Mouse (Mus musculus): ENCODE measurements around the gene Crocc2. TPM values are rescaled to one million over a fixed set of nuclear protein-coding genes. Genes with fewer than 3 reads are reported as not detected.

The Crocc2 gene
- 0.15 and 0.19 TPM in 2 replicates for polyA plus RNA-seq (2016; fragmentation: Nextera tagmentation; extraction: Ambion mirVana)

GRCm38 (mm10) chr1:93168295-93168775 is at the start of gene Crocc2:
TSS of gene Crocc2 (plus strand) at chr1:93168725.
- Histone ChIP-seq H3K36me3 (no peaks in the 10 kb centered on the region), H3K27me3 (replicated peaks) (no peaks in the 10 kb centered on the region), H3K4me2 (replicated peaks) (no peak within 1 kb of the TSS), H3K9me3 (no peaks in the 10 kb centered on the region), H3K4me1 (no peaks in the 10 kb centered on the region), H3K4me3 (no peak within 1 kb of the TSS), H3K27ac (no peak within 1 kb of the TSS), H3K9ac (no peak within 1 kb of the TSS)
- 50% methylated on average over 10 of the region's 10 CpGs for WGBS
- ATAC-seq (ENCODE audit: low FRiP score, low read depth), result no peak

- 37% methylated on average over 4 of the region's 4 CpGs for WGBS
- Histone ChIP-seq H3K4me2 (replicated peaks) (no peak overlapping the region), H3K27me3 (replicated peaks) (no peaks in the 10 kb centered on the region), H3K27ac (no peak overlapping the region), H3K4me3 (no peak overlapping the region), H3K4me1 (peaks cover 3% of the 10 kb centered on the region), H3K9me3 (no peaks in the 10 kb centered on the region), H3K36me3 (no peaks in the 10 kb centered on the region), H3K9ac (no peak overlapping the region)
- ATAC-seq (ENCODE audit: low FRiP score, low read depth), result no peak
Measured at GRCm38 (mm10) chr1:93118816-93119215, 49.7 kb upstream of the Crocc2 start.

GRCm38 (mm10) chr1:93123179-93123854 is 45.2 kb upstream of the Crocc2 start:
- no peak overlapping the region for H3K4me3 ChIP-seq
- H3K9me3 ChIP-seq, result no peaks in the 10 kb centered on the region

GRCm38 (mm10) chr1:93124066-93124465 is 44.5 kb upstream of the Crocc2 start:
- no peak overlapping the region for H3K27ac ChIP-seq
- no peak for ATAC-seq (ENCODE audit: low FRiP score, low read depth)
- 80% methylated on average over 8 of the region's 8 CpGs for WGBS

More at GRCm38 (mm10) chr1:93123179-93123854, 45.2 kb upstream of the Crocc2 start:
- Histone ChIP-seq H3K36me3 (no peaks in the 10 kb centered on the region), H3K9ac (no peak overlapping the region), H3K27me3 (replicated peaks) (no peaks in the 10 kb centered on the region), H3K27ac (no peak overlapping the region), H3K4me2 (replicated peaks) (no peak overlapping the region), H3K4me1 (no peaks in the 10 kb centered on the region)
- no peak for ATAC-seq (ENCODE audit: low FRiP score, low read depth)
- WGBS, result 82% methylated on average over 11 of the region's 11 CpGs

GRCm38 (mm10) chr1:93125256-93125655 is 43.3 kb upstream of the Crocc2 start:
- H3K27ac ChIP-seq, result no peak overlapping the region
- no peak overlapping the region for H3K4me2 ChIP-seq (replicated peaks)
- no peak for ATAC-seq (ENCODE audit: low FRiP score, low read depth)
- H3K36me3 ChIP-seq, result no peaks in the 10 kb centered on the region
- no peak overlapping the region for H3K4me3 ChIP-seq
- H3K4me1 ChIP-seq, result no peaks in the 10 kb centered on the region; the same call in 1 of the 2 replicates
- no peaks in the 10 kb centered on the region for H3K9me3 ChIP-seq
- H3K9ac ChIP-seq, result no peak overlapping the region
- WGBS, result 68% methylated on average over 5 of the region's 5 CpGs
- H3K27me3 ChIP-seq (replicated peaks), result no peaks in the 10 kb centered on the region

More at GRCm38 (mm10) chr1:93124066-93124465, 44.5 kb upstream of the Crocc2 start:
- Histone ChIP-seq H3K9me3 (no peaks in the 10 kb centered on the region), H3K4me1 (no peaks in the 10 kb centered on the region; the same call in 1 of the 2 replicates), H3K9ac (no peak overlapping the region), H3K4me2 (replicated peaks) (no peak overlapping the region), H3K27me3 (replicated peaks) (no peaks in the 10 kb centered on the region), H3K4me3 (no peak overlapping the region), H3K36me3 (no peaks in the 10 kb centered on the region)

- ATAC-seq (ENCODE audit: low FRiP score, low read depth), result no peak
- no peaks in the 10 kb centered on the region for H3K36me3 ChIP-seq
- 81% methylated on average over 8 of the region's 8 CpGs for WGBS
Measured at GRCm38 (mm10) chr1:93128209-93128608, 40.3 kb upstream of the Crocc2 start.

GRCm38 (mm10) chr1:93128710-93129349 is 39.7 kb upstream of the Crocc2 start:
- Histone ChIP-seq H3K9me3 (no peaks in the 10 kb centered on the region), H3K4me3 (no peak overlapping the region), H3K27me3 (replicated peaks) (no peaks in the 10 kb centered on the region), H3K4me1 (no peaks in the 10 kb centered on the region; the same call in 1 of the 2 replicates), H3K9ac (no peak overlapping the region), H3K36me3 (no peaks in the 10 kb centered on the region), H3K27ac (no peak overlapping the region), H3K4me2 (replicated peaks) (no peak overlapping the region)
- WGBS, result 29% methylated on average over 6 of the region's 6 CpGs
- no peak for ATAC-seq (ENCODE audit: low FRiP score, low read depth)

More at GRCm38 (mm10) chr1:93128209-93128608, 40.3 kb upstream of the Crocc2 start:
- no peaks in the 10 kb centered on the region for H3K9me3 ChIP-seq
- no peak overlapping the region for H3K4me3 ChIP-seq
- no peaks in the 10 kb centered on the region; the same call in 1 of the 2 replicates for H3K4me1 ChIP-seq
- no peak overlapping the region for H3K9ac ChIP-seq
- no peak overlapping the region for H3K4me2 ChIP-seq (replicated peaks)
- no peaks in the 10 kb centered on the region for H3K27me3 ChIP-seq (replicated peaks)
- no peak overlapping the region for H3K27ac ChIP-seq

GRCm38 (mm10) chr1:93130242-93130983 is 38.1 kb upstream of the Crocc2 start:
- Histone ChIP-seq H3K4me2 (replicated peaks) (no peak overlapping the region), H3K27ac (no peak overlapping the region), H3K4me3 (no peak overlapping the region), H3K36me3 (no peaks in the 10 kb centered on the region), H3K4me1 (no peaks in the 10 kb centered on the region; the same call in 1 of the 2 replicates), H3K9ac (no peak overlapping the region), H3K27me3 (replicated peaks) (no peaks in the 10 kb centered on the region), H3K9me3 (no peaks in the 10 kb centered on the region)
- WGBS, result 71% methylated on average over 10 of the region's 10 CpGs
- ATAC-seq (ENCODE audit: low FRiP score, low read depth), result no peak

- Histone ChIP-seq H3K27ac (no peak overlapping the region), H3K27me3 (replicated peaks) (no peaks in the 10 kb centered on the region), H3K36me3 (no peaks in the 10 kb centered on the region), H3K4me3 (no peak overlapping the region), H3K9me3 (no peaks in the 10 kb centered on the region), H3K4me1 (no peaks in the 10 kb centered on the region; the same call in 1 of the 2 replicates), H3K4me2 (replicated peaks) (no peak overlapping the region), H3K9ac (no peak overlapping the region)
- ATAC-seq (ENCODE audit: low FRiP score, low read depth), result no peak
- 76% methylated on average over 8 of the region's 8 CpGs for WGBS
Measured at GRCm38 (mm10) chr1:93132676-93133075, 35.8 kb upstream of the Crocc2 start.

GRCm38 (mm10) chr1:93135036-93135526 is 33.4 kb upstream of the Crocc2 start, which contains the start of gene Agxt:
TSS of gene Agxt (plus strand) at chr1:93135240.
- no peak within 1 kb of the TSS for H3K4me2 ChIP-seq (replicated peaks)
- H3K4me3 ChIP-seq, result no peak within 1 kb of the TSS
- no peak within 1 kb of the TSS for H3K9ac ChIP-seq
- no peaks in the 10 kb centered on the region for H3K27me3 ChIP-seq (replicated peaks)
- no peaks in the 10 kb centered on the region for H3K36me3 ChIP-seq
- no peak for ATAC-seq (ENCODE audit: low FRiP score, low read depth)
- H3K27ac ChIP-seq, result no peak within 1 kb of the TSS
- H3K9me3 ChIP-seq, result no peaks in the 10 kb centered on the region
- H3K4me1 ChIP-seq, result no peaks in the 10 kb centered on the region
- 89% methylated on average over 12 of the region's 12 CpGs for WGBS

GRCm38 (mm10) chr1:93138534-93138933 is 30.0 kb upstream of the Crocc2 start:
- no peak overlapping the region for H3K27ac ChIP-seq
- no peak overlapping the region for H3K4me2 ChIP-seq (replicated peaks)
- H3K36me3 ChIP-seq, result no peaks in the 10 kb centered on the region
- H3K9me3 ChIP-seq, result no peaks in the 10 kb centered on the region
- H3K27me3 ChIP-seq (replicated peaks), result no peaks in the 10 kb centered on the region
- H3K9ac ChIP-seq, result no peak overlapping the region
- no peak for ATAC-seq (ENCODE audit: low FRiP score, low read depth)
- H3K4me1 ChIP-seq, result no peaks in the 10 kb centered on the region
- H3K4me3 ChIP-seq, result no peak overlapping the region
- 85% methylated on average over 6 of the region's 6 CpGs for WGBS

- no peaks in the 10 kb centered on the region for H3K4me1 ChIP-seq
- no peak overlapping the region for H3K9ac ChIP-seq
- WGBS, result 89% methylated on average over 7 of the region's 7 CpGs
- no peaks in the 10 kb centered on the region for H3K36me3 ChIP-seq
- H3K27ac ChIP-seq, result no peak overlapping the region
- H3K9me3 ChIP-seq, result no peaks in the 10 kb centered on the region
- H3K4me3 ChIP-seq, result no peak overlapping the region
- no peaks in the 10 kb centered on the region for H3K27me3 ChIP-seq (replicated peaks)
- ATAC-seq (ENCODE audit: low FRiP score, low read depth), result no peak
- H3K4me2 ChIP-seq (replicated peaks), result no peak overlapping the region
Measured at GRCm38 (mm10) chr1:93139713-93140112, 28.8 kb upstream of the Crocc2 start.
